Mouse (Mus musculus) heart, adult 18-20 months (tissue): Measurements from ENCODE around the gene Brsk1. TPM values are rescaled to one million over a fixed set of nuclear protein-coding genes. Genes with fewer than 3 reads are reported as not detected.

Experiments used
- DNase-seq, 2 experiments: peaks; one replicate each; pipeline ENCODE4 v3.0.0; 2021 to 2022; ENCODE audit warnings: mixed read lengths in 1 of 2
- total RNA-seq, 2 experiments: library from RNA; stranded (reverse); gene quantifications; 2 replicates each; pipeline ENCODE4 v1.2.3; 2021

Brsk1 gene
- total RNA-seq, 2 experiments from 2014 or later, result 1.1 to 1.2 TPM

DNA sequence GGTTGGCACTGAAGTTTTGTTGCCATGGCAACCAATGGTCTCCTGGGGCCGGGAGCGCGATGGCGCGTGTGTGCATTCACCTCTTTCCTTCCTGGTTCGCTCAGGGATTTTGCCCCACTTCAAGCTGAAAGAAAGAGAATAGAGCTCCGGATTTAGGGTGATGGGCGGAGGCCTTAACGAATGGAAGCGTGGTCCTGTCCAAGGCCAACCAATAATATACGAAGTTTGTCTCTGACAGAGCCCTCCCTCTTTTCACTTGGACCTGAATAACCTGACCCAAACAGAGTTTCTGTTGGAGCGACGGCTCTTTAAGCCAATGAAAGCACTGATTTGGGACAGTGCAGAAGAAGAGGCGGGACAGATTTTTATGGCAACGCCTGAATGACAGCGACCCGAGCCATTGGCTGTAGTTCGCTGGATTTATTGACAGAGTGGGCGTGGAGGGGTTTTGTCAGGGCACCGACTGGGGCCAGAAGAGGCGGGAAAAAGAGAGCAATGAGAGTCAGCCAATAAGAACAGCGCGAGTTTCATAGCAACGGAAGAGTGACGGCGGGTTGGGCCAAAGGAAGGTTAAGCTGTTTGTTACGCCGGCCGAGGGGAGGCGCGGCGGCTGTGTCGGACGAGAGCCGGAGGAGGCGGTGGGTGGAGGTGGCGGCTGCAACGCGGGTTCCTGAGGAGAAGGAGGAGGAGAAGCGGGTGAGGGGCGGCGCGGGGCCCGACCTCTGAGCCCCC is 49.3 kb downstream of the Brsk1 start, which contains the start of gene Kmt5c:
Gene Kmt5c, plus strand, starts transcription at position 572 of the 732 bp plus-strand sequence.
- peak; percentile 99 to 100 for DNase-seq

- DNase-seq, result no peak
These were observed 49.9 kb downstream of the Brsk1 start for GRCm38 (mm10) chr7:4740309-4740727.

DNA sequence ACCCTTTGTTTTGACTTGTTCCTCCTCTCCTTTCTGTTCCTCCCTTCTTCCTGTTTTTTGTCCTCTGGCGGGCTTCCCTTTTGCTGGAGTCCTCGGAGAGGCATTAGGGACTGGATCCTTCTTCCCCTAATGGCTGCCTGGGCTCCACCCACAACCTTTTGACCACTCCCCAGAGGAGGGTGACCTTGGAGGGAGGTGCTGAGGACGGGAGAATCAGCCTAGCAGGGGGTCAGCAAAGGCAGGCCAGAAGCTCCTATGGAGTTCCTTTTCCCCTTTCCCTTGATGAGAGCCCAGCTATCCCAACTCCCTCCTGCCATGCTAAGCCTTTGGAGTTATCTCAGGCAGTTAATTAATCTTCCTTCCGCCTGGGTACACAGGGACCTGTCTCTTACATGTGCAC is 50.7 kb downstream of the Brsk1 start:
- DNase-seq, result peak; percentile 80 to 83

- no peak for DNase-seq
These were observed 51.5 kb downstream of the Brsk1 start for GRCm38 (mm10) chr7:4741672-4742481.

- no peak for DNase-seq
These were observed 52.0 kb downstream of the Brsk1 start for GRCm38 (mm10) chr7:4742482-4742819.

GRCm38 (mm10) chr7:4743354-4743753 is 53.0 kb downstream of the Brsk1 start:
- no peak for DNase-seq

DNA sequence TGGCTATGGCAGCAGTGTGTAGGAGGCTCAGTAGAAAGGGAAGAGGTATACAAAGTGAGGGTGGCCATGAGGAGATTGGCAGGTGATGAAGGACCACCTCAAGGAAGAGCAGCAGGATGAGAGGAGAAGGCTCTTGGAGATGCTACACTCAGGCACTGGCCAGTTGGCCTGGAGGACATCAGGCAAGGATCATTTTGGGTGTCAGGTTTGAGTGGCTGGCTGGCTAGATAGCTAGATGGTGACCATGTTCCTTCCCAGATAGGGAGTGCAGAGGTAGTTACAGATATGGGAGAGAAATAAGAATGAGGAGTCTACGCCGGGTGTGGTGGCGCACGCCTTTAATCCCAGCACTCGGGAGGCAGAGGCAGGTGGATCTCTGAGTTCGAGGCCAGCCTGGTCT is 54.5 kb downstream of the Brsk1 start:
- no peak for DNase-seq

- DNase-seq, result no peak
These were observed 56.0 kb downstream of the Brsk1 start for GRCm38 (mm10) chr7:4746326-4746980.

- DNase-seq, result no peak
These were observed 56.9 kb downstream of the Brsk1 start for GRCm38 (mm10) chr7:4747156-4747899.

DNA sequence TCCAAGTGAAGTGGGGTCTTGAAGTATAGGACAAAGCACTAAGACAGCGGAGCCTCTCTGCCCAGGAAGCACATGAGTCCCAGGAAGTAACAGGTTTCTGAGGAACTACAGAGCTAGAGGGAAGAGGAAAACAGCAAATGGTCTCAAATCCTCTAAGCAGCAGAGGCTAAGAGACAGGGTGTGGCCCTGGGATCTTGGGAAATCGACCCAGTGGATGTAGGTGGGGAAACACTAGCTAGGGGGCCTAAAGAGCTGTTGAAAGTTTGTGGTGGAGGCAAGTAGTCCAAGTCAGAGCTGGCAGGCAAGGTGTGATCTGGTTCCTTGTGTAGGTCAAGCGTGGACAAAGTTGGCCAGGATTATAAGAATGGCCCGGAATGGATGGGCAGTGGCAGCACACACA is 57.9 kb downstream of the Brsk1 start:
- no peak for DNase-seq

GRCm38 (mm10) chr7:4749169-4749568 is 58.8 kb downstream of the Brsk1 start:
- no peak for DNase-seq

GRCm38 (mm10) chr7:4751971-4752820 is 61.8 kb downstream of the Brsk1 start:
- peak in 1 of 2 experiments; percentile 24 for DNase-seq

GRCm38 (mm10) chr7:4752821-4753570 is 62.6 kb downstream of the Brsk1 start, which contains the start of gene Cox6b2:
Gene Cox6b2 (minus strand): TSS chr7:4753094.
- peak; percentile 53 to 54 for DNase-seq

DNA sequence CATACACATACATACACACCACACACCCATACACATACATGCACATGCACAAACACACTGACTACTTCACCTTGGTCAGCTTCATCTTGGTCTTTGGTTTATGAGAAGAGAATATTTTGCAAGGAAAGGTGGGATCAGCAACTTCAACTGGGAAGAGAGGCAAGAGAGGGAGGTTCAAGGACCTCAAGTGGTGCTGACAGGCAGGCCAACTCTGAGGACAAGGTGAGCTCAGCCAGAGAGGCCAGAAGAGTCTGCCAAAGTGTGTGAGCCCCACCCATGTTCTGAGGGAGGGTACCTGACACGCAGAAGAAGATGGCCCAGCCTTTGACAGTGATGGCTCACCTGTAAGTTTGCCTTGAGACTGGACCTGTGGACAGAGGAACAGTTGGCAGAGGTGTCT is 69.3 kb downstream of the Brsk1 start:
- no peak for DNase-seq

- DNase-seq, result no peak
These were observed 74.7 kb downstream of the Brsk1 start for GRCm38 (mm10) chr7:4764946-4765710.
